Mouse (Mus musculus): ENCODE measurements around the gene Akr1c13.
"Not testable (repeated sequence)": the region's sequence is repeated elsewhere in the genome, so short reads cannot be mapped to it uniquely, and the experiment has no call there.

Akr1c13 gene

GRCm38 (mm10) chr13:4190904-4191303 is at the start of gene Akr1c13:
Gene Akr1c13 (plus strand): TSS chr13:4191150.
- DNase-seq (ENCODE audit: low read depth), result peak; percentile 17

DNA sequence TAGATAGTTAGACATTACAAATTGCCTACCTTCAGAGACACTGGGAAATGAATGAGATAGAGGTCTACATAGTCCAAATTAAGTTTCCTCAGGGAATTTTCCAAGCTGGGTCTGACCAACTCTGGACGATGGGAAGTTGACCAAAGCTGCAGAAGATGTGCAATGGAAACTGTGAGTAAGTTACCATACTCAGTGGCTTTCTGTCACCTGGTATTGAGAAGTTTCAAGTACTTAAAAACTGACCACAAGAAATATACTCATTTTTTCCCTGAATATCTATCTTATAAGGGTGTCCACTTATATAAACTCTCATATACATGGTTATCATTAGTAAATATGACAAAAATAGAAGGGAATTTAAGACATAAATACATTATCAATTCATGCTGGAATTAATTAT is 46.7 kb upstream of the Akr1c13 start:
- DNase-seq (ENCODE audit: low read depth), result no peak

- DNase-seq (ENCODE audit: low read depth), result no peak
Measured at GRCm38 (mm10) chr13:4150518-4150917, 40.4 kb upstream of the Akr1c13 start, which contains the start of gene Akr1c18. Gene Akr1c18 (minus strand): TSS chr13:4150654.

- DNase-seq (ENCODE audit: low read depth), result no peak
Measured at GRCm38 (mm10) chr13:4152908-4153307, 38.0 kb upstream of the Akr1c13 start.

DNA sequence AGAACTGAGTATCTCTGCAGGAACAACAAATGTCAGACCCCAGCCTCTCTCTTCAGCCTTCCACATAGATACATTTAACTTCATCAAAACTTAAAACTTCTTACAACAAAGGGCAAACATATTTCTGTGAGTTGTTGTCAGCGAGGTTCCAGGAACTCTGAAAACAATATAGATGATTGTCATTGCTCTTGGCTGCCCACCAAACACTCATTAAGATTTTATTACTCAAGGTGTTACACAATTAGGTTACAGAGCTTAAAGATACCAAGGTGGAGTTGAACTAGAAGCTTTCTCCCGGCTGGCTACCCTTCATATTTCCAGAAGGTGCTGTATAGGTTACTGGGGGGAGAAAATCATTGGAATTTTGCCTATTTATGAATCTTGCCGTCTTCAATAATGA is 37.4 kb upstream of the Akr1c13 start:
- DNase-seq (ENCODE audit: low read depth), result no peak

GRCm38 (mm10) chr13:4155286-4155685 is 35.7 kb upstream of the Akr1c13 start:
- DNase-seq (ENCODE audit: low read depth), result no peak

DNA sequence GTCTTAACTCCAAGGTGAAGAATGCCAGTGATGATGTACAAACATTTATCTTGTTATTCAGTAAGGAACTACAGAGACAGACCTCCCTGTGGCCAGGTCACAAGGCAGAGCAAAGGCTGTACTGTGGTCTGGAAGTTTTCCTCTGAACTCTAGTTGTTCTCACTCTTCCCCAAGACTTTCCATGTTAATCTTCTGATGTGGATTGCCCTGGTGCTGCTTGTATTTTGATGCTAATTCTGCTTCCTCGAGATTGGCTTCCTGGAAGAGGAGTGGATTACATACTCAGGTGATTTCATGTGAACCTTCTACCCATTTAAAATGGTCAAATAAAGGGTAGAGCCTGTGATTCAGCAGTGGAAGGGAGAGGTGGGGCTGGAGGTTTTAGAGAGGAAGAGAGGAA is 22.9 kb upstream of the Akr1c13 start:
- no peak for DNase-seq (ENCODE audit: low read depth)

- no peak for DNase-seq (ENCODE audit: low read depth)
Measured at GRCm38 (mm10) chr13:4172978-4173377, 18.0 kb upstream of the Akr1c13 start.

GRCm38 (mm10) chr13:4181321-4181720 is 9.6 kb upstream of the Akr1c13 start:
- not testable (repeated sequence) for DNase-seq (ENCODE audit: low read depth)

GRCm38 (mm10) chr13:4183116-4183515 is 7.8 kb upstream of the Akr1c13 start:
- DNase-seq (ENCODE audit: low read depth), result no peak

GRCm38 (mm10) chr13:4186641-4187411 is 4.1 kb upstream of the Akr1c13 start:
- not testable (repeated sequence) for DNase-seq (ENCODE audit: low read depth)

GRCm38 (mm10) chr13:4188174-4188573 is 2.8 kb upstream of the Akr1c13 start:
- DNase-seq (ENCODE audit: low read depth), result no peak

- DNase-seq (ENCODE audit: low read depth), result no peak
Measured at GRCm38 (mm10) chr13:4192511-4192910, 1.6 kb downstream of the Akr1c13 start.

- no peak for DNase-seq (ENCODE audit: low read depth)
Measured at GRCm38 (mm10) chr13:4206147-4206903, 15.4 kb downstream of the Akr1c13 start.

DNA sequence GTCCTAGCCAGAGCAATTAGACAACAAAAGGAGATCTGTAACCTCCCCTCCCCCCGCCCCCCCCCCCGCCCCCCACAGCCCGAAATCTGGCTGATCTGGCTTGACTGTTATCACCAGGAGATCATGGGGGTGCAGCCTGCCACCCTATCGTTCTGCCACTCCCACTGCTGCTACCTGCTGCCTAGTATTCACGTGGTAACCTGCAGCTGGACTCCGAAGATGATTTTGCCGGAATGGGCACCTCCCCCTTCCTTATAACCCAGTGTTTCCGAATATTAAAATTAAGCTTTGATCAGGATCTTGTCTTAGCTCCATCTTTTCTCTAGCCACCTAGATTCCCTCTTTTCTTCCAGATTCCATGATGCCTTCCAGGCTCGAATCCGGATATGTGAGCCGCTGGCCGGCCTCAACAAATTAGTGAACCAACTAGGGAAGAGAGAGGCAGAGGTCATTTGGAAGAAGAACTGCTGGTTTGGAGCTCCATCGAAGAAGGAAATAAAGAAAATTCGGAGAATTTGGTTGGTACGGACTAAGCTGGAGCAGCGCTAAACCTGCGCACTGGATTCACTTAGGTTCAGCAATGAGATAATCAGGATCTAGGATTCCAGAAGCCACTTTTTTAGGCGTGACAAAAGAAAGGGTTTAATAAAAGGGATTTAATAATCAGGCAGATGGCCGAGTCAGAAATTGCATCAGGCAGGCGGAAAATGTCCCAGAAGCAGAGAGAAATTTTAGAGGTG is 20.8 kb downstream of the Akr1c13 start:
- no peak for DNase-seq (ENCODE audit: low read depth)

DNA sequence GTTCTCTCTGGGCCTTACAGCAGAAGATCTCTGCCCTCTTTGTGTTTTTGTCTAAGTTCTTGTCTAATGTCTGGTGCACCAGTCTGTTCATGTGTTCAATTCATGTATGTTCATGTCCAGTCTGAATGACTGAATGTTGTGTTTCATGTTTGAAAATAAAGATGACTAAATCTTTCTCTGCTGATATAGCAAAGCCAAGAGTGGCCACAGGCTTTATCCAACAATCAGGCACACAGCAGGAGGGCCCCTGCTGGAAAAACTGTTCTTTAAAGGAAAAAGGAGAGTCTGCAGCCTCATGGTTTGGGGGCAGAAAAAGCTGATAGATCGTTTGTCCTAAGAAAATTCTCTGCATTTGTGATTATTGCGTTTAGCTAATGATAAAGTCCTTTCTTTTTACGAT is 21.4 kb downstream of the Akr1c13 start:
- DNase-seq (ENCODE audit: low read depth), result no peak

DNA sequence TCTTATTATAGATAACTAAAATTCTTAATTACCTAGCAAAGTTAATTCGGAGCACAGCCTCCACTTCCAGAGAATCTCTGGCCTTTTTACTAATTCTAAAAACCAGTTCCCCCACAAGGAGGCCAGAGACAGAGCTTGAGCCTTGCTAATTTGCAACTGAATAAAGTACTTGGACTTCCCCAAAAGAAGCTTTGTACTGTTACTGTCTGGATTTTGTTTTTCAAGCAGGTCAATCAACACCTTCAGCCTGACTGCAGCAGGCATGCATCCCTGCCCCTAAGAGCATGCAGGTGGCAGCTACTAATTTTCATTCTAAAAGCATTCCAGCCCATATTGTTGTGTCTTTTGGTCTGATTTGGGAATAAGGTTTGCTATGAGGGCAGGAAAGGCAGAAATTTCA is 24.5 kb downstream of the Akr1c13 start:
- not testable (repeated sequence) for DNase-seq (ENCODE audit: low read depth)

GRCm38 (mm10) chr13:4228441-4228840 is 37.5 kb downstream of the Akr1c13 start, which contains the start of gene Akr1c19:
Gene Akr1c19 (plus strand): TSS chr13:4228700.
- DNase-seq (ENCODE audit: low read depth), result no peak

- no peak for DNase-seq (ENCODE audit: low read depth)
Measured at GRCm38 (mm10) chr13:4230841-4231623, 40.1 kb downstream of the Akr1c13 start.

DNA sequence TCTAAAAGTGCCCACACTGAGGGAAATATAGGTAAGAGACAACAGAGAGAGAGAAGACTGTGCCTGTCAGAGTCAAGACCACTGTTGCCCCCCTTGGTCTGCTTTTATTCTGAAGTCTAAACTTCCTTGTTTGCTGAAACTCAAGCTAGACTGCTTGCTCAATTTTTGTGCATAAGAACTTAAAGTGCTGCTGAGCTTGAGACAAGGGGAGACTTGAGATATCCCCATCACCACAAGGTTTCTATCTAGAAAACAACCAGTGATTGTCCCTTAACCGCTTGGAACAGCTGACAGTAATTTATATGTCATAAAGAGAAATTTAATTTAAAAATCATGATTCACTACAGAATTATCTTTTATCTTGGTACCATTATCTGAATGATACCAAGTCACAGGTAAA is 42.2 kb downstream of the Akr1c13 start:
- DNase-seq (ENCODE audit: low read depth), result no peak

- DNase-seq (ENCODE audit: low read depth), result no peak
Measured at GRCm38 (mm10) chr13:4233536-4234172, 42.7 kb downstream of the Akr1c13 start.
